Mouse (Mus musculus) megakaryocyte, adult 5-6 weeks (primary cell): ENCODE measurements around the gene Prkcb. TPM values are rescaled to one million over a fixed set of nuclear protein-coding genes. Genes with fewer than 3 reads are reported as not detected.

ENCODE experiments used
- ATAC-seq: 2 replicates; pipeline ENCODE4 v1.8.0; 2016; ENCODE audit warnings: mild to moderate bottlenecking, inconsistent platforms; ENCODE audit not compliant: poor library complexity, severe bottlenecking
- total RNA-seq, 2 experiments: library from RNA; stranded (forward) in 1 of 2; stranded (reverse) in 1 of 2; fragments of 153-499, 151-499 nt in 1 of 2; fragments of 221-1000, 200-1000 nt in 1 of 2; gene quantifications; 2 replicates each; pipeline versions ENCODE4 v1.2.3 to v1.2.4; 2015 to 2017

The Prkcb gene
- total RNA-seq, 2 experiments from 2014 or later: 85.9 to 135 TPM

DNA sequence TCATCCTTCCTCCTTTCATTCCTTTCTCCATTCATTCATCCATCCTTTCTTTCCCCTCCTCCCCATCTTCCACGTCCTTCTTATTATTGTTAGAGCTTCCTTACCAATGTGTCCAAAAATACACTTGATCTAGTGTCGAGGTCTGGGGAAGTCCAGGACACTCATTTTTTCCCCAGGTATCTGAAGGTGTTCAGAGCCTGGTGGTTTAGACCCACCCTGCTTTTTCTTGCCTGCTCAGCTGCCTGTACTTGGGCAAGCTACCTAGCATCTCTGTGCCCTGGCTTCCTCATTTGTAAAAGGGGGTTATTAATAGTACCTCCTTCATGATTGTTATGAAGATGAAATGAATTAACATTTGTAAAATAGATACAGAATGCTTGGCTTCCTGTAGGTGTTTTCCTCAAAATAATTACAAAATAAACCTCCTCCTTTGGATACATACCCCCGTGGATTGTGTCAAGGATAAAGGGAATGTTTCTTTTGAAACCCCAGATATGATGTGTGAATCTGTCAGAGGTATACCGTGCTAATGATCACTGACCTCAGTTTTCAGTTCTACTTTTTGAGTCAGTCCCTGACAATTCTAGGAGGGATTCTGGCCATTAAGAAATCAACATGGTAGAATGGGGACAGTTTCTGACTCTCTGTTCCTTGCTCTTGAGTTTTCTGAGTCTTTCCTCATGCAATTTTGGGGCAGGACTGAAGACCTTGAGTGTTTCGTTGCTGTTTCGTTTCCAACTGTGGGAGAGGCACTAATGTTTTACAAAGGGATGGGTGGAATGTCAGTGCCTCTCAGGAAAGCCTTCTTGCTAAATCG, 106.8 kb downstream of the Prkcb start:
- peak; percentile 21; the same call in 1 of the 2 replicates for ATAC-seq

DNA sequence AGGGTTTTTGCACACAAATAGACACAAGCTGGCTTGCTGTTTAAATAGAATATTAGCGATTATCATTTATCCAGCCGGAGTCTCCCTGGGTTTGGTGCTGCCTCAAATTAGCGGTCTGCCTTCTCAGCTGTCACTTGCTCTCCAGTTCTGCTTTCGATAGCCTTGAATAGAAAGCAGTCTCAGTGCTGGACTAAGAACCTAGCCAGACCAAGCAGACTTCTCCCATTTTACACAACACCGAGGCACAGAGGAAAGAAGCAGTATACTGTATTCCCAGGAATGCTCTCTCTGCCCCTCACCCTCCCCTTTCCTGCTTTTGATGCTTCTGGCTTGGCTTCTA, 107.4 kb downstream of the Prkcb start:
- ATAC-seq: peak; percentile 64

DNA sequence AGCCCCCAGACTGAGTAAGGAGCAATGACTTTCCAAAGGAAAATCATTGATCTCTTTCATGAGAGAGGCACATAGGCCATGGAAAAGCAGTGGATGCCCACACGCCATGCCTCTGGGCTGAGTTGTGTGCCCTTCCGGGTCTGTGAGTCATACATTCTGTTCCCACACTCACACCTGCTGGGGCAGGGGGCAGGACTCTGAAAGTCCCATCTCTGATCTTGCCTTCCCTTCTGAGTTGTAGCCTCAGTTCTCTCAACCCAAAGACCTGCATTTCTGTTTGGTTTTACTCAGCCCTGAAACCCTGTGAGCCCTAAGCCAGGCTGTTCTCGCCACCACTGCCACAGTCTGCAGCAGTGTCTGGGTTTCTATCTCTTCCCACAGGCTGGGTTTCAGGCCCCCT, 109.1 kb downstream of the Prkcb start:
- no peak for ATAC-seq

DNA sequence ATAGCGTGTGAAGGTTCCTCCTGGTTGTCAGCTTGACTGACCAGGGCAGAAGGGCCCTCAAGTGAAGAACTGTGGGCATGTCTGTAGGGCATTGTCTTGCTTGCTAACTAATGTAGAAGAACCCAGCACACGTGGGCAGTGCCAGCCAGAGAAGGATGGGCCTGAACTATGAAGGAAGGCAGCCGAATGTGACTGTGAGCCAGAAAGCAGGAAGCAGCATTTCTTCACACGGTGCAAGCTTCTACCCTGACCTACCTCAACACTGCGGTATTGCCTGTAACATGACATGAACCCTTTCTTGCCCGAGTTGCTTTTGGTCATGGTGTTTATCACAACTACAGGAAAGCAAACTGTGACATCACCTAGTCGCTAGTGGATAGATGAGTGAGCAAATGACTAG, 113.5 kb downstream of the Prkcb start:
- ATAC-seq: peak; percentile 81

DNA sequence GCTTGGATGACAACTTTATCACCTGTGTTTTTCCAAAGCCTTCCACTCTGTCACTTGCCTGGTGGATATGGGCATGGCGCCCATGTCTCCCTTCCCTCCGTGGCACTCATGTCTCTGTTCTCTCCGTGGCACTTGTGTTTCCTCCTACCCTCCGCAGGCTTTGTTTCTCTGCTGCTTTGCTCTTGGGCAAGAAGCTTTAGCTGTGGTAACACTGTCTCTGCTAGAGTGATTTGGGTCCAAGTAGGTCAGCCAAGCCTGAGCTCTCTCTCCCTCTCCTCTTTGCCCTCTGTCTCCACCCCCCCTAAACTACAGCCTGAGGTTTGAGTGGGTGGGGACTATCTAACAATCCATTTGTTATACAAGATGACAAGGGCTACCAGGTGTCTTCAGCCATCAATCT, 114.8 kb downstream of the Prkcb start:
- ATAC-seq: peak; percentile 19

DNA sequence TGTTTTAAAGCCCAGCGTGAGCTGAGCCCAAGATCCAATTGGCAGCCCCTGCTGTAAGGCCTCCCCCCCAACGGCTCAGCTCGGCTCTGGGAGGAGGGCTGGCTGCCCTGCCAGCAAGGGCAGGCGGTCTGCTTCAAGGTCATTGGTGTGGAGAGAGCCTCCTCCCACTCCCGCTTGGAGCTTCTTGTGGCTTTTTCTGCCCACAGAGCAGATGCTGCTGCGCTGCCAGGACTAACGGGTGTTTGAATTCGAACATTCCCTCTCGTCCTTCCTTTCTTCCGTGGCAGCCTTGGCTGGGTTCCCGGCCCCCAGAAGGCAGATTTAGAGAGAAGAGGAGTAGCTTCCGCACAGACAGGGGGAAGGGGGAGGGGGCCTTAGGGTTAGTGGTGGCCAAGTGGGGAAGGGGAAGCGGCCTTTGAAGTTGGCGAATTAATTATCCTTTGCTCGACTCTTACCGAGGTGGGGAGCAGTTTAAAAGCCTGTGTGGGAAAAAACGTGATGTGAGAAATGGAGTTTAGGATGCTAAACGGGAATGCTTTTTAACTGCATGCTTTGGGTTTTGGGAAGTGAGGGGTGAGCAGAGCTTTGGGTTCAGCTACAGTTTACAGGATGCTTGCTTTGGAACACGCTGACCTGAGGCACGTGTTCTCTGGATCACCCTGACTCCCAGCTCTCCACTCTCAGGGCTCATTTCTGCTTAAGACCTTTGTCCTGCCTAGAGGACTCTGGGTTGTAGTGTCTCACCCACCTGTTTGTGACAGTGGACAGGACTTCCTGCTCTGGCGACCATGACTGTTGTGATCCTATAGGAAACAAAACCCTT, 116.2 kb downstream of the Prkcb start:
- ATAC-seq: peak; percentile 41

DNA sequence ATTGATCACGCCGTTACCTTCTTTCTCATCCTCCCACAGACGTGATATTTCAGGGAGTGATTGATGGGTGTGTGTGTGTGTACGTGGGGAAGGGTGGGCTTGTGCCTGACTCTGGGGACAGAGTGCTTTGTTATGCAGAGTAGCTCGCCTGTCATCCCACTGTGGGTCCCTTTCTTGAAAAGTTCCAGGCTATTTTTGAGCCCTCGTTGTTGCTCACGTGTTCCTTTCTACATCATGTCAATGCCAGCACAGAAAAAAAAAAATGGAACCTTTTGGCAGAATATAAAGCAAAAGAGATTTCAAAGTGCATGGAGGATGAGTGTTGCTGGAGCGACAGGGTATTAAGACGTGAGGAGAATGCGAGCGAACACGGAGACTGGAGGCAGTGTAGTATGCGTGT, 118.1 kb downstream of the Prkcb start:
- no peak for ATAC-seq

DNA sequence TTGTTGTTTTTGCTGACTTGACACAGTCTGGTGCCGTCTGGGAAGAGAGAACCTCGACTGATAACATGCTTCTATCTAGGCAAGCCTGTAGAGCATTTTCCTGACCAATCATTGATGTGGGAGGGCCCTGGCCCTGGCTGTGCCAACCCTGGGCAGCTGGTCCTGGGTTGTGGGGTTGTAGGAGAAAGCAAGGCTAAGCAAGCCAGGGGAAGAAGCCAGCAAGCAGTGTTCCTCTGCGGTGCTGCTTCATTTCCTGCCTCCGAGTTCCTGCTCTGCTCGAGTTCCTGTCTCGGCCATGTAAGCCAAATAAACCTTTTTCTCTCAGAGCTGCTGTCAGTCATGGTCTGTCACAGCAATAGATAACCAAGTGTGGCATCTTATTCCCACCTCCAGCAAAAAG, 121.4 kb downstream of the Prkcb start:
- peak; percentile 45 for ATAC-seq

DNA sequence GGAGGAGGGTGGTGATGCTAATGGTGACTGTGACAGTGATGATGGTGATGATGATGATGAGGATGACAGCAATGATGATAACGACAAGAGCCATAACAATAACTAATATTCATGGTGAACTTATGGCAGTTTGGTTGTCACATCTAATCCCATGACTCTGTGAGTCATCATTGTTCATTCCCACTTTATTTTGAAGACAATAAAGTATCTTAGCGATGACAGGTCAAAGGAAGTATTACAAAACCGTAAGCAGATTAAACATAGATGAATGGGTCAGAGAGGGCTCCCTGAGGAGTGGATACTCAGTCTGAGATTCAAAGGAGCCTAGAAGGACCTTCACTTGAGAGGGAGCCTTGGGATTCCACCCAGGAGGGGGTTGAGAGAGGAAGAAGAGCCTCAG, 122.3 kb downstream of the Prkcb start:
- ATAC-seq: no peak

DNA sequence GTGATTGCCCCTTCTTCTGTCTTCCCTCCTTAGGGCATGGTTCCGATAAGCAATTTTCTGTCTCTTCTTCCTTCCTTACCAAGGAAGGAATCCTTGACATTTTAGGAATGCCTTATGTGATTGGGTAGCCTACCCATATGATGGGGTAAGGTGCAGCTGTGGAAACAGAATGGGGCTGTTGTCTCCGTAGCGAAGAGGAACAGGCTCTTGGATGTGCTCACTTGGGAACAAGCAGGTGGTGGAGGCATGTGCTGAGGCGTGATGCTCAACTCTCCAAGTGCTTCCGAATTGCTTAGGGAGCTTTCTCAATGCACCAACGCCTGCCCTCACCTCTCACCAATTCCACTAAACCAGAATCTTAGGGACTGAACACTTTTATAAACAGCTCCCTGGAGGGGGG, 124.7 kb downstream of the Prkcb start:
- no peak for ATAC-seq

DNA sequence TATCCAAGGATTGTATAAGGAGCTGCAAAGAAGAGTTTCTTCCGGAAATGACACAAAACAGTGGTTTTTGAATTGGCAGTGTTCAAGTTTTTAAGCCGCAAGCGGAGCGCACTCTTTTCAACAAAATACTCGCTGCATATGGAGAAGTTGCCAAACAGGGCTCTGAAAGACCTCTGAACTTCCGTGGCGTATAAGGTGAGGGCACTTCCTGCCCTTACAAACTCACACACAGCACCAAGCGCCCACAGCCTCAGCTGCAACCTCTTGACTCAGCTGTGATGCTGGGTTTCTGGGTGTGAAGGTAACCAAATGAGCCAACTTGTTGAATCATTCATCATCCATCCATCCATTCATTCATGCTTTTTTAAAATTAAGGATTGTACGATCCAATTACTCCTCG, 125.6 kb downstream of the Prkcb start:
- ATAC-seq: peak; percentile 71

DNA sequence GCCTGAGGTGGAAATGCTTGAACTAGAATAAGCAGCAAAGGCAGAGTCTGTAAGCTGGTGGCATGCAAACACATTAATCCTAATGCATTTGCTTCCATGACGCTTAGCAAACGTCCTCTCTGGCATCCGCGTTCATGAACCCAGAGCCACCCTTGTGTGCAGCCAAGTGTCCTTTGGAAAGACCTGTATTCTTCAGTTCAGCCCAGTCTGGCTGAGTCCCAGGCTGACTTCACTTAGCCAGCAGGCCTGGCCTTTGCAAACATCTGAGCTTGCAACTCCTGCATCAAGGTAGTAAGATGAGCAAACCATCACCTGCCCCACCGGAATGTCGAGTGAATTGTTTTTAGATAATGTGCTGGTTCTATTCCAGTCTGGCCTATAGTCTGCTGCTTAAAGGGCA, 126.1 kb downstream of the Prkcb start:
- no peak for ATAC-seq

DNA sequence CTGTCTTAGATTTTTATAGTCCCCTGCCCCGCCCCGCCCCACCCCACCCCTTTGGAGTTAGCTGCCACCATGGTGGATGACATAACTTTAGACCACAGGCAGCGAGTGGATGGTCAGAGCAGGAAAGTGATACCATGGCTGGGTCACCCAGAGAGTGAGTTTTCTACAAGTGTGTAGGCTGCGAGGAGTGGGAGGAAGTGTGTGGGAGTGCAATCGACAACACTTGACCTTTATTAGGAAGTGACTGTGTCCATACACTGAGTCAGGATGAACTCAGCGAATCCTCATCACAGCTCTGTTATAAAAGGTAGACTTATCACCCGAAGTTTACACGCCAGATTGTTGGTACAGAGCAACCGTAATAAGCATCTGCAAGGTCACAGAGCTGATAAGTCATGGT, 126.8 kb downstream of the Prkcb start:
- peak; percentile 74 for ATAC-seq

DNA sequence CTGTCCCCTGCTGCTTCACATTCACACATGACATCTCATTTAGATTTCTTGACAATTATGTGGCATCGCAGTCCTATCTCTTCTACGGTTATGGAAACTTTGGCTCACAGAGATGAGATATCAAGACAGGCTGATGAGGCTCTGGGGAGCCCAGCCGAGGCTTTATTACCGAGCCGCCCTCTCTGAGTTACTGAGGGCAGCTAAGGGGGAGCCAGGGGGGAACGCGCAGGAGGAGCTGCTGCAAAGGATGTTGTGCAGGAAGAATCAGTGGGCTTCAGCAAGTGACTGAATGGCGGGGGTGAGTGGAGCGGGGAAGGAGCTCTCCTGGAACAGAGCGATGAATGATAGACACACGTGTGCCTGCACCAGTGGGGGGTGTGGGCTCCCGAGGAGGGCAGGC, 127.4 kb downstream of the Prkcb start:
- ATAC-seq: no peak

DNA sequence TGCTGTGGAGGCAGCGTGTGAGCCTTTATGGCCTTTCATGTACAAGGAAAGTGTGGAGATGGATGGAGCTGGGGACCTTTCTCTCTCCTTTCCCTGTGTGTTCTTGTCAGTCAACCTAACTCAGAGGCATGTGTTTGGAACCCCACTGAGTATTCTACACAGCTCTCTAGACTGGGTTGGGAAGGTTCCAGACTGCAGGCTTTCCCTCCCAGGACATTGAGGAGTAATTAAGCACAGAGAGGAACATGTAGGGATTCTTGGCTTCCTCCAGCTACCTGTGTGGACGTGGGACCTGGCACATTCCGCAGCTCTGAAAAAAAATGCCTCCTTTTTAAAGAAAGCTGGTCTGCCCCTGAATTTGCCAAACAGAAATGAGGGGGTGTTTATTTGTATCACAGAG, 130.0 kb downstream of the Prkcb start:
- ATAC-seq: no peak

DNA sequence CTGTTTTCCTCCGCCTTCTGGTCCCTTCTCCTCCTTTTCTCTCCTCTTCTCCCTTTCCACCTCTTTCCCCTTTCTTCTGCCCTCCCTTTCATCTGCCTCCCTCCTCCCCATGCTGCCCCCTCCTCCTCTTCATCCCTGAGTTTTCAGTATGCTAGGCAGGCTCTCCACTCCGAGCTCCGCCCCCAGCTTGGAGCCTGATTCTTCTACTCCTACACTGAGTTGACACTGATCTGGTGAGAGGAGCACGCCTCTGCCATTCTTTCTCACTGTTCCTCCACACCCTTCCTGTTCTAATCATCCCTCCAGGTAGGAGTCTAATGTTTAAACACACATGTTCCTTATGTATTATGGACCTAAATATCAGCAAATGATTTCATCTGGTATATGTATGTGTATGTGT, 135.3 kb downstream of the Prkcb start:
- no peak for ATAC-seq

DNA sequence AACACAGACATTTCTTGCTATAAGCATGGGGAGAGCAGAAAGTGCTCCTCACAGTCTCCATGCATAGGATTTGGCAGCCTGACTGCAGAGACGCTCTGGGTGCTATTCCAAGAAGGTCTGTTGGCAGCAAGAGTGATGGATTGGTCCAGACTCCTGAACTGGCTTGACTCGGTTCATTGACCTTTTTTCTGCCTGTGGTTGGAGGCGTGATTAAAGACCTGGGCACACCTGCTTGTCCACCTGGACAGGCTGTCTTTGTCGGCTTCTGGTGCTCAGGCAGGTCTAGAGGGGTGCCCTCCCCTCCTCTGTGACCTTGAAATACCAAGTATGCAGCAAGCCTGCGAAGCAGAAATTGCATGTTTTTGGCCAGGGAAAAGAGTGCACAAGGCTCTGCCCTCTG, 140.6 kb downstream of the Prkcb start:
- ATAC-seq: no peak

DNA sequence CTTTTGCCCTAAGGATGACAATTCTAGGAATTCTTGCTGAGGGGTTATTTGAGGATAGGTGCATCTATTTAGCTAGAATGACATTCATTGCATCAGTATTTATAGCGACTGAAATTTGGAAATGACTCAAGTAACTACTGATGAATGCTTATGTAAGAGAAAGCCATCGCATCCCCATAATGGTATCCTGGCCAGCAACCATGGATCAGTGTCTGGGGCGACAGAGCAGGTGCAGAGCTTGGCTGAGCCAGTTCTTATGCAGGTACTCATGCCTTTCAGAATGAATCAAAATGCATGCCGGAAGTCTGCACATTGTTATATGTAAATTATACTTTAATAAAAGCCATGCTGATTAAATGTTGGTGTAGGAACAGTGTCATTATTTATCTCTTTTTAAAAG, 143.8 kb downstream of the Prkcb start:
- ATAC-seq: no peak

DNA sequence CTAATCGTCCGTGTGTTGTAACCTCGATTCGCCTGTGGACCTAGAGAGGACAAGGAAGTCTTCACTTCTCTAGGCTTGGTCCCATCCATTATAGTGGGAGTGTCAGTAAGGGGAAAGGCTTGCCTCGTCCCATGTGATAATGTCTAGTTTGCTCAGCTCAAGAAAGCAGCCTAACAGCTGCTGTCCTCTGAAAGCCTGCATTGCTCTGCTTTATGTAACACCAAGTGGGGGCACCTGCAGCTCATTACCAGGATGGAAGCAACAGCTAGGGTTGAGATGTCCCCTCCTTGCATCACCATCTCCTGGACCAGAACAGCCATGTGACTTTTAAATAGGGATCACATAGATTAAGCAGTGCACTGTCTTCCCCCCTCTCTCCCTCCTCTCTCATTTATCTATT, 144.8 kb downstream of the Prkcb start:
- ATAC-seq: no peak

DNA sequence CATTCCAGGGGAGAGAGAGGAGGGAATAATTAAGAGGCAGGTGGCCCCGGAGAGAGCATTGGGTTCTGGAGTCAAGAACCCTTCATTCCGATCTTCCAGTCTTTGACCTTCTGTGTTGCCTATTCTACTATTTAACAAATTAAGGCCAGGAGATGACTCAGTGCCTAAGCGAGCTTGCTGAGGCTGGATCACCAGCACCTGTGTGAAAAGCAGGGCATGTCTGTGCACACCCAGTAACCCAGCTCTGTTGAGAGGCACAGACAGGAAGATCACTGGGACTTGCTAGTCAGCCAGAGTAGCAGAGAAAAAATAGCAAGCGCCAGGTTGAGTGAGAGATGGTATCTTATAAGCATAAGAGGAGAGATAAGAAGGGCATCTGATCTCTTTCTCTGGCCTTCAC, 146.4 kb downstream of the Prkcb start:
- no peak for ATAC-seq

DNA sequence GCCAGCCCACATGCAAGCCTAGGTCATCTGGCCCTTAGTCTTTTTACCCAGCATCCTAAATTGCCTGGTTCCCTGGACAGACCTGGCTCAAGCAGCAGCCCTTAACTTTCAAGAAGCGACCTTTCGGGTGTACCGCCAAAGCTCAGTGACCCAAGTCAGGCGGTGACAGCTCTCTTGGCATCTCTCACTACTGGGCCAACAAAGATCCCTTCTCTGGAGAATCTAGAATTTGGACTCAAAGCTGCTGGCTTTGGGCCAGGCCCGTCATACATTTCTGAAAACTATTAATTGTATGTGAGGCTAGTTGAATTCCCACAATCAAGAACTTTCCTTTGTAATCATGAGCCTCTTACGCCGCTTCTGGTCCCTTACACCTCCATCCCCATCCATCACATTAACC, 147.0 kb downstream of the Prkcb start:
- ATAC-seq: no peak

DNA sequence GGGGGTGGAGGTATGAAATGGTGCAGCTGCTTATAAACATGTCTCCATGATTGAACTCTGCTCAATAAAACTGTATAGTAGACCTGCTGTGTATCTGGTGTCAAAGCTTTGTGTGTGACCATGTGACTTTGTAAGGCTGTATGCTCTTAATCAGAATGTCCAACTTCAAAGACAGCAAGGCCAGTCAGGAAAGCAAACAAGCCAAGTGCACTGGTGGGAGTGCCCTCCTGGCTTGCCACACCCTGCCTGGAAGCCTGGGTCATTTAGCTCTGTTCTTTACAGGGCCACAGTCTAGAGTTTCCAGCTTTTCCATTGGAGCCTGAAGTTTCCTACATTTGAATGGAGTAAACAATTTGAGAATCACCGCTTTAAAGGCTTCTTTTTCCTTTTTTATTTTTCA, 148.8 kb downstream of the Prkcb start:
- no peak for ATAC-seq
